Mouse (Mus musculus): ENCODE measurements at regions not wholly inside any gene's neighbourhood (a gene's known extent, or its start where the extent isn't known, plus 50 kb on each side); places are given as distances from the start of the nearest gene placed in this dataset.

DNA sequence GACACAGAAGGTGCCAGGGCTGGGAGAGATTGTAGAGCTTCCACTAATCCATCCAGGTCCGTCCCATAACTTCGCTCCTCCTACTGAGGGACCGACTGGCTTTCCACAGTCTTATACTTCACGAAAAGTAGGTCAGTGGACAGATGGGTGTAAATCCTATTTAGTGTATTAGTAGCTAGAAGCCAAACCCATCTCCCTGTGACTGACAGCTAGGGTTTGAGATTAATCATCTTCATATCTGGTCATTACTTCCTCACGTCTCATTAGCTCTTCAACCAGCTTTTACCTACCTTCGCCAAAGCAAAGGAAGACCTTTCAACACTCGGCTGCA is 60.4 kb upstream of the Scaf11 start:
- DNase-seq, result no peak

DNA sequence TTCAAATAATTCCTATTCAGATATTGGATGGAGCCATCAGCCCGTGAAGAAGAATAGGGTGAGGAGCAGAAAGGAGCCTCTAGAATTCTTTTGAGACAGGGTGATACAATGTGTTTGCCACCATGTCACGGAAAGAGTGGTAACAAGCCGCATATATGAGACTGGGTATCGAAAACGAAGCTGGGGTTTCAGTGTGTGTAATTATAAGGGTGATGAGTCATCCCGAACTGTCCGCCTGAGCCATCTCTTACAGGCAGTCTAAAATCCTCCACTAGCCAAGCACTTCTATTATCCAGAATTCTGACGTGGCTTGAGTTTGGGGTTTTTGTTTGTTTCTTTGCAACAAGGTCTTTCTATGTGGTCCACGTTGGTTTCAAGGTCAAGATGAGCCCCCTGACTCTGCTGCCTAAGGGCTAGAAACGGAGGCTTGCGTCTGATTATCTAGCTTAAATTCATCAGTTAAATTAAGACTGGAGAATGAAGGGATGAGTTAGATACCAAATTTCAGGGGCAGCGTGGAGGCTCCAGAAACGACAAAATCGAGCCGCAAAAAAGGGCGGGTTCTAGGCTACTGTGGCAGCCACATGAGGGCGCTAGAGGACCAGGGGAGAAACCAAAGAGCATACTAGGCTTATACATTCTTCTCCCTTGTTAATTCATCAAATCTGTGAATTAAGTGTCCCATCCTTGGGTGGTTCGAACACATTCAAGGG is 59.9 kb upstream of the Scaf11 start:
- peak; percentile 11 to 54 for DNase-seq

- DNase-seq, result no peak
Observed at GRCm38 (mm10) chr15:96518156-96518555, 57.5 kb upstream of the Scaf11 start.

DNA sequence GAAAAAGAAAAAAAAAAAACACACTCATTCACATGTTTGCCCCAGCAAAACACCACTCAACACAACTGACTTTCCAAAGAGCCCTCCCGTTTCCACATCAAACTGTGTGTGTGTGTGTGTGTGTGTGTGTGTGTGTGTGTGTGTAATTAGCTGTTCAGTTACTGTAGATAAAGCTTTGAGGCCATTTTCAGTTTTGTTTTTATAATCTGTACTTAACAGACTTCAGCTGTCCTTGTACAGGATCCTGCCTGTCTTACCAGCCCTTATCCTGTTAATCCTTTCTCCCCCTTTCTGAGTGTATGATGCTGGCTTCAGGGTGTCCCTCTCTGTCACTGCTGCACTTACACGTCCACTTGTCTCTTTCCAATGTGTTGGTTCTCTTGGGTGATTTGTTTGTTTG is 55.0 kb upstream of the Scaf11 start:
- no peak for DNase-seq

GRCm38 (mm10) chr15:96512636-96513035 is 52.0 kb upstream of the Scaf11 start:
- DNase-seq, result no peak
